ENCODE assay signal across 7 mouse cellular contexts in genomic region chr11:121420830-121421552, GRCm38 (mm10). TPM values are rescaled to one million over a fixed set of nuclear protein-coding genes. Genes with fewer than 3 reads are reported as not detected.
DNase-seq lines count a peak whose midpoint lies in the region; ATAC-seq and TF ChIP-seq lines count a peak whose summit lies in the region.

Gene Fn3krp (plus strand): TSS chr11:121421401.

- peak; percentile 99 for ATAC-seq in intestine, postnatal 0 days
- peak; percentile 100 for ATAC-seq in midbrain, embryonic 12.5 days (ENCODE audit: low FRiP score, low read depth)

- peak; percentile 76 for TF ChIP-seq POLR2A in small intestine, adult 2 months (IDR thresholded peaks at IDR 0.05; ENCODE audit: low read depth, low read length)

- 1% methylated on average over 28 of the region's 28 CpGs for WGBS in embryonic facial prominence, embryonic 10.5 days
- 2% methylated on average over 28 of the region's 28 CpGs for WGBS in intestine, postnatal 0 days
- 1% methylated on average over 28 of the region's 28 CpGs for WGBS in midbrain, embryonic 12.5 days
- 1% methylated on average over 28 of the region's 28 CpGs for WGBS in small intestine, adult 2 months

- TF ChIP-seq CTCF in intestine, postnatal 0 days (IDR thresholded peaks at IDR 0.05; ENCODE audit: low read depth) = peak; percentile 52
- TF ChIP-seq CTCF in small intestine, adult 2 months (IDR thresholded peaks at IDR 0.05; ENCODE audit: extremely low read depth, insufficient read length, insufficient replicate concordance, low read depth, low read length) = 0 out of 2 replicates have a peak, but pooled peaks have one; percentile 16

- H3K27me3 ChIP-seq in embryonic facial prominence, embryonic 10.5 days (replicated peaks; ENCODE audit: low read depth, poor library complexity, severe bottlenecking) = no peaks in the 10 kb centered on the region
- no peaks in the 10 kb centered on the region for H3K27me3 ChIP-seq in intestine, postnatal 0 days (replicated peaks; ENCODE audit: control insufficient read depth, insufficient read depth, low read length)
- H3K27me3 ChIP-seq in midbrain, embryonic 12.5 days = no peaks in the 10 kb centered on the region
- H3K27me3 ChIP-seq in small intestine, adult 2 months (ENCODE audit: control insufficient read depth, insufficient read depth, low read length) = no peaks in the 10 kb centered on the region

- peaks cover 15% of the 10 kb centered on the region for H3K4me1 ChIP-seq in embryonic facial prominence, embryonic 10.5 days
- H3K4me1 ChIP-seq in intestine, postnatal 0 days (replicated peaks; ENCODE audit: control insufficient read depth, insufficient read depth, low read length) = no peaks in the 10 kb centered on the region; the same call in 1 of the 2 replicates
- H3K4me1 ChIP-seq in midbrain, embryonic 12.5 days = peaks cover 12% of the 10 kb centered on the region
- peaks cover 5% of the 10 kb centered on the region; the same call in 1 of the 2 replicates for H3K4me1 ChIP-seq in small intestine, adult 2 months (ENCODE audit: control insufficient read depth, insufficient read depth, insufficient read length, low read length)

- peak within 1 kb of the TSS; percentile 47 for H3K9ac ChIP-seq in intestine, postnatal 0 days (ENCODE audit: low read depth, low read length)
- peak within 1 kb of the TSS; percentile 67 for H3K9ac ChIP-seq in midbrain, embryonic 12.5 days (replicated peaks)

- no peaks in the 10 kb centered on the region for H3K9me3 ChIP-seq in embryonic facial prominence, embryonic 10.5 days
- H3K9me3 ChIP-seq in intestine, postnatal 0 days (ENCODE audit: control insufficient read depth) = no peaks in the 10 kb centered on the region
- H3K9me3 ChIP-seq in midbrain, embryonic 12.5 days = no peaks in the 10 kb centered on the region

- DNase-seq in adrenal gland, postnatal 10 days = peak; percentile 99
- DNase-seq in embryonic facial prominence, embryonic 10.5 days (ENCODE audit: low spot score) = peak; percentile 99
- DNase-seq in gonadal fat pad, adult 2 months (ENCODE audit: low read depth) = peak; percentile 90
- peak; percentile 100 for DNase-seq in left cerebral cortex, postnatal 4 days

- intact Hi-C loops in left cerebral cortex, postnatal 4 days (cut with DNase I) = no loop called here

- peak within 1 kb of the TSS; percentile 84 for H3K27ac ChIP-seq in embryonic facial prominence, embryonic 10.5 days (replicated peaks)
- H3K27ac ChIP-seq in intestine, postnatal 0 days (ENCODE audit: low read depth, low read length) = 0 out of 2 replicates have a peak within 1 kb of the TSS, but pooled peaks have one; percentile 11
- peak within 1 kb of the TSS; percentile 64 for H3K27ac ChIP-seq in midbrain, embryonic 12.5 days (replicated peaks)
- H3K27ac ChIP-seq in small intestine, adult 2 months (ENCODE audit: insufficient read depth, low read depth, low read length) = no peak within 1 kb of the TSS; the same call in 1 of the 2 replicates

- H3K4me2 ChIP-seq in intestine, postnatal 0 days (replicated peaks; ENCODE audit: low read depth) = peak within 1 kb of the TSS; percentile 82
- peak within 1 kb of the TSS; percentile 67 for H3K4me2 ChIP-seq in midbrain, embryonic 12.5 days (replicated peaks)

- peak within 1 kb of the TSS; percentile 81 for H3K4me3 ChIP-seq in embryonic facial prominence, embryonic 10.5 days
- peak within 1 kb of the TSS; percentile 70 for H3K4me3 ChIP-seq in intestine, postnatal 0 days (ENCODE audit: low read depth, low read length)
- peak within 1 kb of the TSS; percentile 68 for H3K4me3 ChIP-seq in midbrain, embryonic 12.5 days
- H3K4me3 ChIP-seq in small intestine, adult 2 months (ENCODE audit: low read depth, low read length) = peak within 1 kb of the TSS; percentile 84

- no peaks in the 10 kb centered on the region; the same call in 1 of the 2 replicates for H3K36me3 ChIP-seq in embryonic facial prominence, embryonic 10.5 days (replicated peaks)
- no peaks in the 10 kb centered on the region for H3K36me3 ChIP-seq in intestine, postnatal 0 days (ENCODE audit: control insufficient read depth, insufficient read depth)
- no peaks in the 10 kb centered on the region for H3K36me3 ChIP-seq in midbrain, embryonic 12.5 days
- no peaks in the 10 kb centered on the region for H3K36me3 ChIP-seq in small intestine, adult 2 months (ENCODE audit: control insufficient read depth, insufficient read depth, low read length)

RNA-seq across cellular contexts. Expression of gene Fn3krp, which starts in this region (rescaled TPM):
- total RNA-seq in adrenal gland, postnatal 10 days (2021) = 10 to 100 TPM; 16.1 to 19.5 TPM
- 6.3 and 7.8 TPM in 2 replicates for polyA plus RNA-seq in embryonic facial prominence, embryonic 10.5 days (2016; fragmentation: Nextera tagmentation; extraction: Ambion mirVana)
- 9.8 and 13.6 TPM in 2 replicates for polyA plus RNA-seq in gonadal fat pad, adult 2 months (2012; rRNA removed)
- 3.4 and 3.5 TPM in 2 replicates for polyA plus RNA-seq in intestine, postnatal 0 days (2015; fragmentation: Nextera tagmentation; extraction: Ambion mirVana)
- 10 to 100 TPM; 17.9 to 18.1 TPM for total RNA-seq in left cerebral cortex, postnatal 4 days (2021)
- 9.2 and 10.7 TPM in 2 replicates for polyA plus RNA-seq in midbrain, embryonic 12.5 days (2016; fragmentation: Nextera tagmentation; extraction: Ambion mirVana)
- 1.3 and 1.9 TPM in 2 replicates for polyA plus RNA-seq in small intestine, adult 2 months (2012; rRNA removed)
